Mouse (Mus musculus): ENCODE data around the gene Ube2g2.

Gene Ube2g2

GRCm38 (mm10) chr10:77622055-77622988, at the start of gene Ube2g2:
TSS of gene Ube2g2 (plus strand) at chr10:77622275.
- peak; percentile 77 for ATAC-seq (ENCODE audit: insufficient number of reproducible peaks, low FRiP score, low TSS enrichment)

DNA sequence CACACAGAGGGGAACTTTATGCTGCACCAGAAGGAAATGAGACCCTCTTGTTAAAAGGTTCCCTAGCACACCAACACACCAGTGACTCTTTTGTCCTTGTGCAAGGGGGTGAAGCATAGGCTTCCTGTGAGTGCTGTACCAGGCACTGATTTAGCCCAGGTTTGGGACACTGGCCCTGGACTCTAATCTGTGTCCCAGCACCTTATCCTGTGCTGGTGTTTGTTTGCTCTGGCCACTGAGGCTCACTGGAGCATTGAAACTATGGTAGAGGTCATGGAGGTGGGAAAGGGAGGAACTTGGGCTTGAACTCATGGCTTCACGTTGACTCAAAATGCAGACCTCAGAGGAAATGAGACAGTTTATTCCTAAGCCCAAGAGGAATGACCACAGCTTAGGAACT, 48.9 kb upstream of the Ube2g2 start:
- ATAC-seq (ENCODE audit: insufficient number of reproducible peaks, low FRiP score, low TSS enrichment) = no peak

GRCm38 (mm10) chr10:77580027-77580920, 41.8 kb upstream of the Ube2g2 start:
- no peak for ATAC-seq (ENCODE audit: insufficient number of reproducible peaks, low FRiP score, low TSS enrichment)

DNA sequence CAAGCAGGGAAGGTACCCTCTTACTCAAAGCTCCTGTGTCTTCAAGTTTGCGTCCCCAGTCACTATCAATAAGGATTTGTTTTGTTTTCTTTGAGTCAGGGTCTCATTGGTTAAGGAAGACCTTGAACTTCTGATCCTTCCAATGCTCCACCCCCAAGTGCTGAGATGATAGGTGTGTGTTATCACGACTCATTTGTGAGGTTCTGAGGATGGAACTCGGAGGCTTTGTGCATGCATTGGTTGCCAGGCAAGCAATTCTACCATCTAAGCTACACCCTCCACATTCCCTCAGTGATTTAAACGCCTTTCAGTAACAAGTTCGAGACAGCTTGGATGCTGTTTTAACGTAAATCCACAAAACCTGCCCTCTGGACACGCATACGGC, 41.1 kb upstream of the Ube2g2 start:
- no peak; the same call in 1 of the 2 replicates for ATAC-seq (ENCODE audit: insufficient number of reproducible peaks, low FRiP score, low TSS enrichment)

- peak; percentile 91 for ATAC-seq (ENCODE audit: insufficient number of reproducible peaks, low FRiP score, low TSS enrichment)
Measured at GRCm38 (mm10) chr10:77581408-77582284, 40.4 kb upstream of the Ube2g2 start, which contains the start of gene Pttg1ip. TSS of gene Pttg1ip (plus strand) at chr10:77581720.

DNA sequence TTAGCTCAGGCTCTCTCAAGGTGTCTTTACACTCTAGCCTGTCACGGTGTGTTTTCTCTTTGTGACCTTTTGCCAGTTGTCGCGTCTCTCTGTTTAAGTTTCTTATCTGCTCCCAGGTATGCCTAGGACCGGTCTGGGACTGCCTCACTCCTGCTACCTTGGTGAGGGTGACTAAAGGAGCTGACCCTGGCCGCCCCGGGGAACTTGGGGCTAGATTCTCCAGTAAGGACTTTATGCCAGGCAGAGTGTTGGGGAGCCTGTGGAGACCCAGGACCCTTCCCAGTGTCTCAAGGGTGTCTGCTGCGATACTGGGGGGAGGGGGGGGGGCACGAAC, 39.8 kb upstream of the Ube2g2 start:
- no peak for ATAC-seq (ENCODE audit: insufficient number of reproducible peaks, low FRiP score, low TSS enrichment)

DNA sequence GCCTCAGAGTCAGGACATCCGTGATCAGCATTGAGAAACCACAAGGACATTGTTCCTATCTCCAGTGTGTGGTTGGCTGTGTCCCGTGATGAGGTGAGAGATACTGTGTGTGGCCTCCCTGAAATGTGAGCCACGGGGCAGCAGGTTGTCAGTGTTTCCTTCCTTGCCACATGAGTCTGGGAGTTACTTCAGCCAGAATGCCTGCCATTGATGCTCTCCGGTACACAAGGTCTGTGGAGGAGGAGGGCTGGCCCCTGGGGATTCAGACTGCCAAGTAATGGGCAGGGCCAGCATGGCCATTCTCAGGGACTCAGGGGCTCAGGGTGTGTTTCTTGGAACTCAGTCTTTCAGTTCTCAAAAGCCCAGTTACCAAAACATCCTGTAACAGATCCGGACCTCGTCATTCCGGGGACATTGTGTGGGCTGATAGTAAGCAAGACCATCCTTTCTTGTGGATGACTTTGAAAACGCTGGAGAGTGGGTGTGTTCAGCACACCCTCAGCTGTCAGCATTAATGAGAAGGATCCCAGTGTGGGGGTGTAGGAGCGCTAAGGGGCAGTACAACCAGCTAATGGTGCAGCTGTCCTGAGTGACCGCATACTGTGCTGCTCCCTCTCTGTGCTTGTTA, 38.2 kb upstream of the Ube2g2 start:
- no peak for ATAC-seq (ENCODE audit: insufficient number of reproducible peaks, low FRiP score, low TSS enrichment)

DNA sequence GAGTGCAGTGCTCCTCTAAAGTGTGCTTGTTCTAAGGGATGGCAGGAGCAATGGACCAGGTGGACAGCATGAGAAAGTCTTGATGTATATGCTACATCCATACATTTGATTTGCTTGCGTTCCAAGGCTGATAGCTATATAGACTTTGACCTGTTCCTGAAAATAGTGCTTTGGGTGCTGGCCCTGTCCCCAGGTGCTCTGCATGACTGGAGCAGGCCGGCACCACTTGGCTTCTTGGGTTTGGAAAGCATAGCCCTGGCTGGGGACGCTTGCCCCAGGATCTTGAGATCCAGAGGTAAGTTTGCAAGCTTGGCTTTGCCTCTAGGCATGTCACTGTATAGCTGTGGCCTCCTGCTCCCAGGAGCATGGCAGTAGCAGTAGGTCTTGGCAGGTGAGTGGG, 35.4 kb upstream of the Ube2g2 start:
- no peak for ATAC-seq (ENCODE audit: insufficient number of reproducible peaks, low FRiP score, low TSS enrichment)

DNA sequence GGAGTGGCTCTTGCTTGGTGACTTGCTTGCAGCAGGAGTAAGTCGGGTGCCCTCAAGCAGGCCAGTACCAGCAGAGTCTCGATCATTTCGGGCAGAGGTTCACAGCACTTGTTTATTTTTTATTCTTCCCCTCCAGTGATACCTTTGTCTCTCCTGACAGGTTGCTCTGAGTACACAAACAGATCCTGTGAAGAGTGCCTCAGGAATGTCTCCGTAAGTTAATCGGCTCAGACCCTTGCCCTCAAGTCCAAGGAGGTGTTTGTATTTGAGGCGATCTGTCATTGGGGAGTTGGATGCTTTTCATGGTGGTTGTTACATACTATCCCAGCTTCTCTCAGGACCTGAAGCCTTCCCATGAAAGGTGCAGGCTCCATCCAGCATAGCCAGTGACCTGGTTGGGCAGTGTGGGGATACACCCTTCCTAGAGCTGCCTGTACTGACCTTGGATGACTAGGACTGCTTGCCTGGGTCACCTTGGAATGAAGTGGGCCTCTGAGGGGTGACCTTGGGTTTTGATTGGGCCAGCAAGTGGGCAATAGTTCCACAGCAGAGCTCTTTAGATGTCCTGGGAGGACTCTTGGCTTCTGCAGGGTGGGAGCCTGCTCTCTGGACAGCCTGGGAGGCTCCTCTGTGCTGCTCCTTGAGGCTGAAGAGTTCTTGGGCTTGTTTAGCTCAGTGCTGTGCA, 34.8 kb upstream of the Ube2g2 start:
- no peak for ATAC-seq (ENCODE audit: insufficient number of reproducible peaks, low FRiP score, low TSS enrichment)

GRCm38 (mm10) chr10:77588036-77588435, 34.0 kb upstream of the Ube2g2 start:
- no peak for ATAC-seq (ENCODE audit: insufficient number of reproducible peaks, low FRiP score, low TSS enrichment)

DNA sequence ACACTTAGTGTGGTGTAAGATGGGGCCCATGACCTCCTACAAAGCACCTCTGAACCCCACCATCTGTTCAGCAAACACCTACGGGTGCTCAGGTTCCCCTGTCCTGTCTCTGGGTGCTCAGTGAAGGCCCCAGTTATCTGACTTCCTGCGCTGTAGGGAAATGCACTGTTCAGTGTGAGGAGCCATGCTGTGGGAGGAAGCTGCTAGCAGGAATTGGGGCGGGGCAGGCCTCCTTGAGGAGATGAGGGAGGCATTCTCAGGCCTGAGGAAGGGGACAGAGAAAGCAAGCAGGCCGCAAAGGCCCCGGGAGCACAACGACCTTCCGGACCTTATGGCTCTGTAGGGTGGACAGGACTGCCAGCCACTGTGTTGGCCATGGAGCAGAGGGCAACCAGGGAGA, 33.0 kb upstream of the Ube2g2 start:
- ATAC-seq (ENCODE audit: insufficient number of reproducible peaks, low FRiP score, low TSS enrichment) = no peak

DNA sequence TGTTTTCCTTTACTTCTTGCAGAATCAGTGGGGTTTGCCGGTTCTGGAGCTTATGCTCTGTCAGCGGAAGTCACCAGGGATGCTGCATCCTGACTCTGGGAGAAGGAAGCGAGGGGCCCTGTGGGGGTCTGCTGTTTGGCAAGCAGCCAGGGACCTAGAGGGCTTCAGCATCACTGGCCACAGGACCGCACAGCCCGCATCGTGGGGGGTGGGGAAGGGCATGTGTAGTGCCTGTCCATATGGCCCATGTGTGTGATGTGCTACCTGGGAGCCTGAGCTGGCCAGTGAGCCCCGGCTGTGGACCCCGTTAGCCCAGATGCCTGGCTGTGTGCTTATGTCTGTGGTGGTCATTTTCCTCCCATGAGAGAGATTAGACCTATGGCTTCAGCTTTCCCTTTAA, 32.3 kb upstream of the Ube2g2 start:
- no peak for ATAC-seq (ENCODE audit: insufficient number of reproducible peaks, low FRiP score, low TSS enrichment)

DNA sequence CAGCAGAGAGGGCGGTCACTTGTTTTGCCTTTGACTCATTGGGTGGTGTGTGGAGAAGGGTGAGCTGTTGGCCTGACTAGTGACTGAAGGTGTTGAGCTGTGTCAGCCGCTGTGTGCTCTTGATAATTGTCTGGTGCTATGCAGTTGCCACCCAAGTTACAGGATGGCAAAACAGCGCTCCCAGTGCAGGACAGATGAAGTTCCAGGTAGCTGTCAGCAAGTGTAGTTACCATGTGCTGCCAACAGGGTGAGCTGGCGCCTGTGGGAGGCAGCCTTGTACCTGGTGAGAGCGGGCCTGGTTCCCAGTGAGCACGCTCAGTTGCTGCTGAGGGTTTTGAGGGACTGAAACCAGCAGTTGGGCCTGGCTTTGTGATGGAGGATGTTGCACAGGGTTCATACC, 31.3 kb upstream of the Ube2g2 start:
- peak; percentile 67 for ATAC-seq (ENCODE audit: insufficient number of reproducible peaks, low FRiP score, low TSS enrichment)

DNA sequence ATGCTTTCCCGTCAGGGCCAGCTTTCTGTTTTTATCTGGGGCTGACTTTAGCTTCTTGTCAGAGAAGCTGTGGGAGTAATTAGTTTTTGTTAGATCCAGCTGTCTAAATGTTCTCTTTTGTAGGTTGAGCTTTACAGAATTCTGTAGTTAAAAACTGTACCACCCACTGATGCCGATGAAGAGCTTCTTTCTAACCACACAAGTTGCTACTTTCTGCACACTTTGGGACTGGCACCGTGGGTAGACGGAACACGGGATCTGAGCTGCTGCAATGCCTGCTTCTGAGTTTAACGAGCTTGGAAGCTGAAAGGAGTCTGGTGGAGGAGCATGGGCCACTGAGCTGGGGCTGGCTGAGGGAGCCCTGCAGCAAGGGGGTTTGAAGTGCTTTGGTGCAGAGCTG, 30.5 kb upstream of the Ube2g2 start:
- no peak for ATAC-seq (ENCODE audit: insufficient number of reproducible peaks, low FRiP score, low TSS enrichment)

DNA sequence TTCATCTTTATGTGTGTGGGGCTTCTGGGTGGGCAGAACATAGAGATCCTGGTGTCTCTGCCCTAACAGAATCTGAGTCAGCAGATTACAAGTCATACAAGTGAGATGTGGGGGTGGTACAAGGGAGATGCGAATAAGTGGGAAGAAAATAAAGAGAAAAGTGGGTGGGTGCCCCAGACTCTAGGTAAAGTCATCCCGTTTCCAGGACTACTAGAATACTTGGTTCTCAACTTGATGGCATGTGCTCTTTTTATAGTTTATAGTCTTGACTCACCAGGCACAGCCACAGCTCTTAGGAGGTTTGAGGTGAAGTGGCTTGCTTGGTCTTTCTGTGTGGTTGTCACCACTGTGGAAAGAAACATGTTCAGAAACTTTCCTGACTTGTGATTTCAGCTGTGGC, 26.0 kb upstream of the Ube2g2 start:
- no peak for ATAC-seq (ENCODE audit: insufficient number of reproducible peaks, low FRiP score, low TSS enrichment)

DNA sequence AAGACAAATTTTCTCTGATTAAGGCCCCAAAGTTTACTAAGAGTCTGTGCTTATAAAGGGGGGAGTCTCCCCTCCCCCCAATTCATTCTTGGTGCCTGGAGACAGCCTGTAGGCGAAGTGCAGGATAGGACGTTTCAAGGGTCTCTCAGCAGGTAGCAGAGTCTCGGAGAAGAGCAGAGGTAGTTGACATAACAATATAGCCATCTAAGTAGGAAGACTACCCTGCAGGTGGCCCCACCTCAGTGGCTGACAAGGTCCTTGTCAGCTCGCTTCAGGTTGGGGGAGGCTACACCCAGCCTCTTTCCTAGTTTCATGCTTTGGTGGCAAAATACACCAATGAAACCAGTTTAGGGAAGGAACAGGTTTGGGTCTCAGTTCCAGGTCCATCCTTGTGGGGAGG, 19.1 kb upstream of the Ube2g2 start:
- no peak for ATAC-seq (ENCODE audit: insufficient number of reproducible peaks, low FRiP score, low TSS enrichment)

GRCm38 (mm10) chr10:77604111-77604510, 18.0 kb upstream of the Ube2g2 start:
- ATAC-seq (ENCODE audit: insufficient number of reproducible peaks, low FRiP score, low TSS enrichment) = no peak

GRCm38 (mm10) chr10:77604958-77605357, 17.1 kb upstream of the Ube2g2 start:
- no peak for ATAC-seq (ENCODE audit: insufficient number of reproducible peaks, low FRiP score, low TSS enrichment)

GRCm38 (mm10) chr10:77605368-77605767, 16.7 kb upstream of the Ube2g2 start:
- no peak for ATAC-seq (ENCODE audit: insufficient number of reproducible peaks, low FRiP score, low TSS enrichment)

Data from cerebellum, adult (tissue).